Mouse (Mus musculus) CH12.LX (cell line): ENCODE measurements around the gene Znrd1as. TPM values are rescaled to one million over a fixed set of nuclear protein-coding genes. Genes with fewer than 3 reads are reported as not detected.

Experiments used
- DNase-seq: peaks from one replicate; pipeline ENCODE4 v3.0.0-alpha.2; 2013; ENCODE audit errors: extremely low read depth
- H3K27ac ChIP-seq: 2 replicates; pipeline ENCODE4 v1.5.1; 2012; ENCODE audit warnings: low read depth, mild to moderate bottlenecking, control low read depth, moderate library complexity; ENCODE audit not compliant: insufficient read depth
- H3K27me3 ChIP-seq: replicated peaks from 2 replicates; pipeline ENCODE3; 2012; ENCODE audit warnings: inconsistent platforms
- H3K36me3 ChIP-seq, 2 experiments: replicated peaks in 1 of 2; 2 replicates each; pipeline versions ENCODE3 to v1.6.1; 2012; ENCODE audit warnings: inconsistent platforms in 1 of 2, low read length in 1 of 2, mild to moderate bottlenecking in 1 of 2, mixed read lengths in 1 of 2, moderate library complexity in 1 of 2; ENCODE audit not compliant: control insufficient read depth in 1 of 2, insufficient read depth in 1 of 2
- H3K4me1 ChIP-seq, 2 experiments: 2 replicates each; pipeline ENCODE4 v1.6.1; 2012; ENCODE audit warnings: inconsistent platforms in 1 of 2, moderate library complexity in 1 of 2; ENCODE audit not compliant: insufficient read depth in 2 of 2, control insufficient read depth in 1 of 2
- H3K4me2 ChIP-seq: 2 replicates; pipeline ENCODE4 v1.6.1; 2012; ENCODE audit warnings: low read depth, mild to moderate bottlenecking, control low read depth; ENCODE audit not compliant: poor library complexity, insufficient read depth, severe bottlenecking
- H3K4me3 ChIP-seq, 3 experiments: fragments of 150-350 bp in 1 of 3; sonication (generic) in 1 of 3; replicated peaks in 1 of 3; 2 replicates each; pipeline versions ENCODE3 to v1.5.1; 2011 to 2012; ENCODE audit warnings: low read depth in 2 of 3, low read length in 2 of 3, mild to moderate bottlenecking in 2 of 3, moderate library complexity in 2 of 3, control low read depth in 1 of 3, improper control_type of control experiment in 1 of 3, inconsistent platforms in 1 of 3, mixed read lengths in 1 of 3; ENCODE audit not compliant: poor library complexity in 1 of 3
- H3K79me2 ChIP-seq: replicated peaks from 2 replicates; pipeline ENCODE4 v1.6.1; 2012; ENCODE audit warnings: mild to moderate bottlenecking, moderate library complexity; ENCODE audit not compliant: control insufficient read depth, poor library complexity, insufficient read depth, severe bottlenecking; ENCODE audit errors: extremely low read depth
- H3K9ac ChIP-seq: 2 replicates; pipeline ENCODE4 v1.6.1; 2012; ENCODE audit warnings: low read depth, mild to moderate bottlenecking, control low read depth, moderate library complexity; ENCODE audit not compliant: insufficient read depth
- H3K9me3 ChIP-seq: replicated peaks from 2 replicates; pipeline ENCODE3; 2012; ENCODE audit warnings: low read length, inconsistent platforms, mixed read lengths
- CHD1 ChIP-seq: IDR thresholded peaks from 2 replicates; pipeline ENCODE4 v1.6.1; 2012; ENCODE audit warnings: low read depth, low read length, improper control_type of control experiment, inconsistent platforms
- CTCF ChIP-seq, 2 experiments: IDR thresholded peaks in 1 of 2; conservative IDR thresholded peaks in 1 of 2; 2 replicates each; pipeline ENCODE4 v1.5.1; 2011 to 2012; ENCODE audit warnings: low read depth in 2 of 2, low read length in 2 of 2, improper control_type of control experiment in 1 of 2, inconsistent platforms in 1 of 2, mild to moderate bottlenecking in 1 of 2, moderate library complexity in 1 of 2
- ETS1 ChIP-seq: conservative IDR thresholded peaks from 2 replicates; pipeline ENCODE4 v1.6.1; 2012; ENCODE audit warnings: low read depth, mild to moderate bottlenecking, inconsistent platforms, low read length, improper control_type of control experiment, moderate library complexity
- JUND ChIP-seq: conservative IDR thresholded peaks from 2 replicates; pipeline ENCODE4 v1.6.1; 2011; ENCODE audit warnings: low read depth, low read length, improper control_type of control experiment
- KAT2A ChIP-seq: IDR thresholded peaks from 2 replicates; pipeline ENCODE4 v1.6.1; 2012; ENCODE audit warnings: low read length, improper control_type of control experiment, inconsistent platforms; ENCODE audit not compliant: insufficient replicate concordance
- MAZ ChIP-seq: IDR thresholded peaks from 2 replicates; pipeline ENCODE4 v1.6.1; 2012; ENCODE audit warnings: low read depth, mild to moderate bottlenecking, inconsistent platforms, low read length, improper control_type of control experiment, moderate library complexity
- MYC ChIP-seq: IDR thresholded peaks from 2 replicates; pipeline ENCODE4 v1.6.1; 2011; ENCODE audit warnings: low read depth, mild to moderate bottlenecking, improper control_type of control experiment, low read length
- NELFE ChIP-seq: IDR thresholded peaks from 2 replicates; pipeline ENCODE4 v1.6.1; 2011; ENCODE audit warnings: low read depth, low read length, improper control_type of control experiment
- NRF1 ChIP-seq: IDR thresholded peaks from 2 replicates; pipeline ENCODE4 v1.6.1; 2014; ENCODE audit warnings: low read depth, mild to moderate bottlenecking, inconsistent platforms, low read length, improper control_type of control experiment, moderate library complexity
- POLR2AphosphoS2 ChIP-seq: IDR thresholded peaks from 2 replicates; pipeline ENCODE4 v1.6.1; 2011; ENCODE audit warnings: low read depth, low read length, improper control_type of control experiment
- SIN3A ChIP-seq: IDR thresholded peaks from 2 replicates; pipeline ENCODE4 v1.6.1; 2012; ENCODE audit warnings: low read length, improper control_type of control experiment, inconsistent platforms
- TBP ChIP-seq: conservative IDR thresholded peaks from 2 replicates; pipeline ENCODE4 v1.6.1; 2011; ENCODE audit warnings: low read depth, low read length, improper control_type of control experiment
- TCF12 ChIP-seq: IDR thresholded peaks from 2 replicates; pipeline ENCODE4 v1.6.1; 2014; ENCODE audit warnings: low read depth, mild to moderate bottlenecking, inconsistent platforms, low read length, improper control_type of control experiment
- USF1 ChIP-seq: IDR thresholded peaks from 2 replicates; pipeline ENCODE4 v1.6.1; 2014; ENCODE audit warnings: low read depth, mild to moderate bottlenecking, inconsistent platforms, low read length, improper control_type of control experiment
- USF2 ChIP-seq: conservative IDR thresholded peaks from 2 replicates; pipeline ENCODE4 v1.6.1; 2011; ENCODE audit warnings: low read depth, low read length, improper control_type of control experiment
- ZC3H11A ChIP-seq: IDR thresholded peaks from 2 replicates; pipeline ENCODE4 v1.6.1; 2012; ENCODE audit warnings: low read depth, mild to moderate bottlenecking, inconsistent platforms, low read length, improper control_type of control experiment
- ZNF384 ChIP-seq: IDR thresholded peaks from 2 replicates; pipeline ENCODE4 v1.6.1; 2012; ENCODE audit warnings: low read depth, low read length, improper control_type of control experiment, inconsistent platforms
- dilution Hi-C: fragments of 300-500 bp; cut with MboI; formaldehyde crosslinking; loops from 2 replicates; pipeline ENCODE4 v1.14.3; 2020; ENCODE audit warnings: low sequenced_read_pairs; ENCODE audit not compliant: extremely low pct_unique_long_range_greater_than_20kb, extremely low pct_ligation_motif_present
- in situ Hi-C: fragments of 300-500 bp; cut with MboI; formaldehyde crosslinking; loops from 3 replicates; pipeline ENCODE4 v1.14.3; 2019; ENCODE audit warnings: low sequenced_read_pairs, low pct_ligation_motif_present, low pct_unique_long_range_greater_than_20kb, mixed read lengths
- polyA plus RNA-seq: library from polyadenylated mRNA; unstranded; fragments of >175 nt; gene quantifications from 2 replicates; pipeline ENCODE4 v1.2.1, GENCODE M21; 2012; ENCODE audit warnings: low read depth; ENCODE audit not compliant: insufficient read length
- total RNA-seq, 2 experiments: library from RNA; depleted of rRNA; stranded (reverse); fragments of 300-350 nt in 1 of 2; fragments of >200 nt in 1 of 2; gene quantifications; 2 replicates each; pipeline ENCODE4 v1.2.3; 2012 to 2014

Gene Znrd1as
- total and polyA plus RNA-seq, 3 experiments: 8.1 to 9.3 (median 8.5) TPM

DNA sequence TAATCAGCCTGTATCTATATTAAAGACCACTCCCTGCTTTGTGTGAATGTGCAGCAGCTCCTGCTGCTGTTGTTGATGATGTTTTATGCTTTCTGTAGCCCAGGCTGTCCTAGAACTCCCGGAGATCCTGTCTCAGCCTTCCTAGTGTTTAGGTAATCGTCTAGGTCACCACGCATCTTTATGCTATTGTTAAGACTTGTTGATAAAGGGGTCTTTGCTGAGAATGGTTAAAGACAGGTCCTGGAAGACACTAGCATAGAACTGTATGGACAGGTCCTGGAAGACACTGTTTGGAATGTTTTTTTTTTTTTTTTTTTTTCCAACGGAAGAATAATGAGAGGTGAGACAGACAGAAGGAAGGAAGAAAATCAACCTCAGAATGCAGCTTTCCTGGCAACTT lies 45.0 kb downstream of the Znrd1as start:
- Histone ChIP-seq H3K4me3 (no peak overlapping the region), H3K4me1 (no peaks in the 10 kb centered on the region), H3K79me2 (no peaks in the 10 kb centered on the region), H3K36me3 (no peaks in the 10 kb centered on the region), H3K4me2 (no peak overlapping the region), H3K27me3 (no peaks in the 10 kb centered on the region), H3K9me3 (no peaks in the 10 kb centered on the region), H3K9ac (no peak overlapping the region), H3K27ac (no peak overlapping the region)
- in situ Hi-C loops (no loop called here), dilution Hi-C loops (no loop called here)
- TF ChIP-seq CTCF (conservative IDR thresholded peaks at IDR 0.05 in 1 of 2, IDR thresholded peaks at IDR 0.05 in 1 of 2; ENCODE audit: low read depth in 2 of 2, low read length in 2 of 2) (no peak), CHD1 (no peak), NRF1 (no peak), ZNF384 (no peak), KAT2A (no peak)
- no peak for DNase-seq

DNA sequence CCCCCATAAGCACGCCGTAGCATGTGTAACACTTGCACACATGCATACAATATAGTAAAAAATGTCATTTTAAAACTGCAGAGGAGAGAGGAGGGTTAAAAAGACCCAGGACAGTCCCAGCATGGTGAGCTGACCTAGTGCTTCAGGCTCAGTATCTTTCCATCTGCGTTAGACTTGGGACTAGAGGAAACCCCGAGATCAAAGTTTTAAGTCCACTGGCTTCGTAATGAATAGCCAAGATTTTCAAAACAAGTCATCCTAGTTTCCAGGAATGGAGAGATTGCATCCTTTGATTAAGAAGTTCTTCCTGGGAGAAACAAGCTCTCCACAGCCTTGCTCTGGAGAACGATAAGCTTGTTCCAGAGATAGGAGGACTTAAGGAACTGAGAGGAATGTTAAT lies 49.8 kb downstream of the Znrd1as start:
- no peaks in the 10 kb centered on the region for H3K79me2 ChIP-seq
- no peak overlapping the region for H3K4me3 ChIP-seq
- no peaks in the 10 kb centered on the region for H3K27me3 ChIP-seq
- TF ChIP-seq ETS1 (no peak), POLR2AphosphoS2 (no peak), TBP (no peak), JUND (no peak), TCF12 (no peak), SIN3A (no peak), NELFE (no peak), USF1 (no peak), ZC3H11A (no peak), MYC (no peak), USF2 (no peak), MAZ (no peak), NRF1 (no peak)
- no peaks in the 10 kb centered on the region for H3K9me3 ChIP-seq
- no peak overlapping the region for H3K27ac ChIP-seq
- dilution Hi-C loops (no loop called here), in situ Hi-C loops (no loop called here)
- no peaks in the 10 kb centered on the region for H3K4me1 ChIP-seq
- no peak overlapping the region for H3K9ac ChIP-seq
- no peak for DNase-seq
- H3K36me3 ChIP-seq: no peaks in the 10 kb centered on the region
- H3K4me2 ChIP-seq: no peak overlapping the region
